Mouse (Mus musculus) forebrain, embryonic 11.5 days (tissue): ENCODE results near the gene 4933407L21Rik. TPM values are rescaled to one million over a fixed set of nuclear protein-coding genes. Genes with fewer than 3 reads are reported as not detected.
A peak's percentile ranks its signal among the peaks of the same experiment; 100 is the strongest.

ENCODE experiments used
- ATAC-seq: fragments of 200-750 bp; cut with Nextera tagmentation; replicated peaks from 2 replicates; pipeline ENCODE4 v1.8.0; 2017; ENCODE audit warnings: moderate TSS enrichment; ENCODE audit not compliant: low FRiP score
- DNase-seq: peaks from one replicate; pipeline ENCODE4 v3.0.0-alpha.2; 2017; ENCODE audit warnings: low spot score
- H3K27ac ChIP-seq: fragments of 300-500 bp; sonication (generic); 2 replicates; pipeline ENCODE4 v1.5.1; 2014; ENCODE audit warnings: low read depth, low read length
- H3K27me3 ChIP-seq: fragments of 300-500 bp; sonication (generic); 2 replicates; pipeline ENCODE4 v1.6.1; 2014; ENCODE audit warnings: mild to moderate bottlenecking, low read length, mixed read lengths; ENCODE audit not compliant: control insufficient read depth, insufficient read depth
- H3K36me3 ChIP-seq: fragments of 300-500 bp; sonication (generic); 2 replicates; pipeline ENCODE4 v1.6.1; 2014; ENCODE audit warnings: mild to moderate bottlenecking, low read length, moderate library complexity, mixed read lengths; ENCODE audit not compliant: control insufficient read depth, insufficient read depth
- H3K4me1 ChIP-seq: fragments of 300-500 bp; sonication (generic); replicated peaks from 2 replicates; pipeline ENCODE4 v1.6.1; 2014; ENCODE audit warnings: low read length, mixed read lengths; ENCODE audit not compliant: control insufficient read depth, insufficient read depth
- H3K4me2 ChIP-seq: fragments of 300-500 bp; sonication (generic); 2 replicates; pipeline ENCODE4 v1.6.1; 2014; ENCODE audit warnings: low read depth, mild to moderate bottlenecking, low read length, moderate library complexity, mixed read lengths; ENCODE audit not compliant: severe bottlenecking
- H3K4me3 ChIP-seq: fragments of 300-500 bp; sonication (generic); 2 replicates; pipeline ENCODE4 v1.5.1; 2014; ENCODE audit warnings: low read depth, low read length
- H3K9ac ChIP-seq: fragments of 300-500 bp; sonication (generic); 2 replicates; pipeline ENCODE4 v1.6.1; 2014; ENCODE audit warnings: low read length
- H3K9me3 ChIP-seq: fragments of 300-500 bp; sonication (generic); 2 replicates; pipeline ENCODE4 v1.6.1; 2016; ENCODE audit warnings: low read length, mixed read lengths; ENCODE audit not compliant: control insufficient read depth
- WGBS: fragments of 180-500 bp; shearing (Covaris S2); extraction: QIAGEN DNeasy Blood & Tissue Kit; methylation state at CpG from one replicate; pipeline ENCODE4 v1.1.7; 2014; 5-methylcytosine and 5-hydroxymethylcytosine counted together
- polyA plus RNA-seq: library from polyadenylated mRNA; unstranded; fragments of >200 nt; fragmentation: Nextera tagmentation; extraction: Ambion mirVana; gene quantifications from 2 replicates; pipeline ENCODE4 v1.2.1, GENCODE M21; 2014

Gene 4933407L21Rik
- polyA plus RNA-seq, 1 experiment from 2014 or later, result 1.1 TPM

GRCm38 (mm10) chr1:85897901-85898760, 30.2 kb upstream of the 4933407L21Rik start:
- DNase-seq (no peak), ATAC-seq (no peak)
- Histone ChIP-seq H3K4me1 (peaks cover 35% of the 10 kb centered on the region), H3K9me3 (no peaks in the 10 kb centered on the region), H3K36me3 (no peaks in the 10 kb centered on the region; the same call in 1 of the 2 replicates), H3K4me2 (peak overlapping the region; percentile 26; the same call in 1 of the 2 replicates), H3K9ac (peak overlapping the region; percentile 17), H3K27ac (peak overlapping the region; percentile 62), H3K27me3 (no peaks in the 10 kb centered on the region), H3K4me3 (no peak overlapping the region)
- WGBS, result 38% methylated on average over 8 of the region's 8 CpGs

- Histone ChIP-seq H3K4me1 (peaks cover 35% of the 10 kb centered on the region), H3K9ac (peak overlapping the region; percentile 20), H3K27me3 (no peaks in the 10 kb centered on the region), H3K27ac (peak overlapping the region; percentile 62), H3K4me3 (no peak overlapping the region), H3K4me2 (peak overlapping the region; percentile 26; the same call in 1 of the 2 replicates), H3K9me3 (no peaks in the 10 kb centered on the region), H3K36me3 (peaks cover 4% of the 10 kb centered on the region; the same call in 1 of the 2 replicates)
- DNase-seq (no peak), ATAC-seq (no peak)
- 30% methylated on average over 12 of the region's 12 CpGs for WGBS
These were observed 29.4 kb upstream of the 4933407L21Rik start for GRCm38 (mm10) chr1:85898761-85899387.

GRCm38 (mm10) chr1:85899388-85899761, 28.9 kb upstream of the 4933407L21Rik start:
- H3K9me3 ChIP-seq, result no peaks in the 10 kb centered on the region
- DNase-seq, result no peak
- H3K27ac ChIP-seq, result peak overlapping the region; percentile 62; the same call in 1 of the 2 replicates
- no peak overlapping the region for H3K4me3 ChIP-seq
- ATAC-seq, result no peak
- H3K4me1 ChIP-seq, result peaks cover 33% of the 10 kb centered on the region
- H3K9ac ChIP-seq, result peak overlapping the region; percentile 20; the same call in 1 of the 2 replicates
- no peak overlapping the region for H3K4me2 ChIP-seq
- no peaks in the 10 kb centered on the region for H3K27me3 ChIP-seq
- H3K36me3 ChIP-seq, result peaks cover 9% of the 10 kb centered on the region; the same call in 1 of the 2 replicates

- Histone ChIP-seq H3K36me3 (peaks cover 14% of the 10 kb centered on the region; the same call in 1 of the 2 replicates), H3K4me3 (no peak overlapping the region), H3K4me1 (peaks cover 31% of the 10 kb centered on the region), H3K27ac (no peak overlapping the region), H3K9me3 (no peaks in the 10 kb centered on the region), H3K27me3 (no peaks in the 10 kb centered on the region), H3K4me2 (no peak overlapping the region), H3K9ac (no peak overlapping the region)
- DNase-seq (no peak), ATAC-seq (no peak)
- 85% methylated on average over 7 of the region's 7 CpGs for WGBS
These were observed 27.6 kb upstream of the 4933407L21Rik start for GRCm38 (mm10) chr1:85900521-85901333.

GRCm38 (mm10) chr1:85901516-85902107, 26.7 kb upstream of the 4933407L21Rik start:
- Histone ChIP-seq H3K36me3 (peaks cover 21% of the 10 kb centered on the region; the same call in 1 of the 2 replicates), H3K27me3 (no peaks in the 10 kb centered on the region), H3K9me3 (no peaks in the 10 kb centered on the region), H3K4me2 (no peak overlapping the region), H3K4me3 (no peak overlapping the region), H3K9ac (no peak overlapping the region), H3K4me1 (peaks cover 29% of the 10 kb centered on the region), H3K27ac (peak overlapping the region; percentile 12; the same call in 1 of the 2 replicates)
- ATAC-seq (peak; percentile 25; the same call in 1 of the 2 replicates), DNase-seq (no peak)
- WGBS, result 75% methylated on average over 3 of the region's 3 CpGs

GRCm38 (mm10) chr1:85902108-85902561, 26.1 kb upstream of the 4933407L21Rik start:
- WGBS, result 67% methylated on average over 7 of the region's 7 CpGs
- ATAC-seq, result peak; percentile 33; the same call in 1 of the 2 replicates

GRCm38 (mm10) chr1:85906892-85907291, 21.4 kb upstream of the 4933407L21Rik start:
- 96% methylated on average over 12 of the region's 12 CpGs for WGBS
- Histone ChIP-seq H3K9me3 (no peaks in the 10 kb centered on the region), H3K36me3 (peaks cover 24% of the 10 kb centered on the region; the same call in 1 of the 2 replicates)

More at GRCm38 (mm10) chr1:85902108-85902561, 26.1 kb upstream of the 4933407L21Rik start:
- no peaks in the 10 kb centered on the region for H3K9me3 ChIP-seq
- H3K4me1 ChIP-seq, result peaks cover 24% of the 10 kb centered on the region
- no peak overlapping the region for H3K4me2 ChIP-seq
- H3K27me3 ChIP-seq, result no peaks in the 10 kb centered on the region
- H3K4me3 ChIP-seq, result no peak overlapping the region
- H3K36me3 ChIP-seq, result peaks cover 24% of the 10 kb centered on the region; the same call in 1 of the 2 replicates
- H3K9ac ChIP-seq, result no peak overlapping the region
- no peak for DNase-seq
- H3K27ac ChIP-seq, result peak overlapping the region; percentile 12; the same call in 1 of the 2 replicates

More at GRCm38 (mm10) chr1:85906892-85907291, 21.4 kb upstream of the 4933407L21Rik start:
- Histone ChIP-seq H3K4me1 (peaks cover under 1% of the 10 kb centered on the region; the same call in 1 of the 2 replicates), H3K9ac (no peak overlapping the region), H3K27me3 (no peaks in the 10 kb centered on the region), H3K27ac (no peak overlapping the region), H3K4me3 (no peak overlapping the region), H3K4me2 (no peak overlapping the region)
- ATAC-seq (no peak), DNase-seq (no peak)
